Mouse (Mus musculus): ENCODE data around the gene Arl5b.

Arl5b gene

GRCm38 (mm10) chr2:15111808-15112440 is 62.7 kb downstream of the Arl5b start:
- no peak for DNase-seq (ENCODE audit: low read depth, low spot score)

- no peak for DNase-seq (ENCODE audit: low read depth, low spot score)
These were observed 63.5 kb downstream of the Arl5b start for GRCm38 (mm10) chr2:15112741-15113140.

GRCm38 (mm10) chr2:15121217-15121680 is 72.1 kb downstream of the Arl5b start:
- no peak for DNase-seq (ENCODE audit: low read depth, low spot score)
